Mouse (Mus musculus): ENCODE results near the gene Igfbp2. TPM values are rescaled to one million over a fixed set of nuclear protein-coding genes. Genes with fewer than 3 reads are reported as not detected.

Igfbp2 gene
- total RNA-seq, 2 experiments from 2014 or later, result 0.28 to 0.62 TPM

GRCm38 (mm10) chr1:72813639-72814403 is 10.5 kb upstream of the Igfbp2 start:
- no peak for DNase-seq (ENCODE audit: low spot score)

- DNase-seq (ENCODE audit: low spot score), result no peak
Observed at GRCm38 (mm10) chr1:72815184-72815583, 9.1 kb upstream of the Igfbp2 start.

- DNase-seq (ENCODE audit: low spot score), result no peak
Observed at GRCm38 (mm10) chr1:72815616-72816015, 8.7 kb upstream of the Igfbp2 start.

GRCm38 (mm10) chr1:72819995-72820394 is 4.3 kb upstream of the Igfbp2 start:
- no peak for DNase-seq (ENCODE audit: low spot score)

GRCm38 (mm10) chr1:72822893-72823292 is 1.4 kb upstream of the Igfbp2 start:
- DNase-seq (ENCODE audit: low spot score), result no peak

- no peak for DNase-seq (ENCODE audit: low spot score)
Observed at GRCm38 (mm10) chr1:72824707-72825101, 401 bp downstream of the Igfbp2 start.

- no peak for DNase-seq (ENCODE audit: low spot score)
Observed at GRCm38 (mm10) chr1:72825286-72825685, 983 bp downstream of the Igfbp2 start.

GRCm38 (mm10) chr1:72825921-72826320 is 1.6 kb downstream of the Igfbp2 start:
- DNase-seq (ENCODE audit: low spot score), result no peak

GRCm38 (mm10) chr1:72826446-72826845 is 2.1 kb downstream of the Igfbp2 start:
- no peak for DNase-seq (ENCODE audit: low spot score)

GRCm38 (mm10) chr1:72826931-72827330 is 2.6 kb downstream of the Igfbp2 start:
- DNase-seq (ENCODE audit: low spot score), result no peak

GRCm38 (mm10) chr1:72827411-72828315 is 3.4 kb downstream of the Igfbp2 start:
- no peak for DNase-seq (ENCODE audit: low spot score)

GRCm38 (mm10) chr1:72828843-72829242 is 4.5 kb downstream of the Igfbp2 start:
- no peak for DNase-seq (ENCODE audit: low spot score)

- DNase-seq (ENCODE audit: low spot score), result no peak
Observed at GRCm38 (mm10) chr1:72830485-72830884, 6.2 kb downstream of the Igfbp2 start.

GRCm38 (mm10) chr1:72832715-72833153 is 8.4 kb downstream of the Igfbp2 start:
- no peak for DNase-seq (ENCODE audit: low spot score)

GRCm38 (mm10) chr1:72833563-72833962 is 9.3 kb downstream of the Igfbp2 start:
- no peak for DNase-seq (ENCODE audit: low spot score)

- DNase-seq (ENCODE audit: low spot score), result no peak
Observed at GRCm38 (mm10) chr1:72839356-72839755, 15.1 kb downstream of the Igfbp2 start.

- no peak for DNase-seq (ENCODE audit: low spot score)
Observed at GRCm38 (mm10) chr1:72839791-72840190, 15.5 kb downstream of the Igfbp2 start.

GRCm38 (mm10) chr1:72842666-72843459 is 18.6 kb downstream of the Igfbp2 start:
- DNase-seq (ENCODE audit: low spot score), result no peak

GRCm38 (mm10) chr1:72844675-72845074 is 20.4 kb downstream of the Igfbp2 start:
- no peak for DNase-seq (ENCODE audit: low spot score)

- no peak for DNase-seq (ENCODE audit: low spot score)
Observed at GRCm38 (mm10) chr1:72847849-72848380, 23.6 kb downstream of the Igfbp2 start.

GRCm38 (mm10) chr1:72849037-72849436 is 24.7 kb downstream of the Igfbp2 start:
- no peak for DNase-seq (ENCODE audit: low spot score)

All from gastrocnemius, adult 18-20 months (tissue).